ENCODE assay signal across 40 mouse cellular contexts in genomic region chr13:96496630-96497029, GRCm38 (mm10). TPM values are rescaled to one million over a fixed set of nuclear protein-coding genes. Genes with fewer than 3 reads are reported as not detected.
A peak's percentile ranks its signal among the peaks of the same experiment; 100 is the strongest.
DNase-seq lines count a peak whose midpoint lies in the region; ATAC-seq and TF ChIP-seq lines count a peak whose summit lies in the region.
"Had no signal": no experiment of that assay in that cellular context is flagged by ENCODE, and none has a peak within 500 bp of the region (broad histone marks: within the 10 kb centered on the region; RNA-seq: fewer than 3 reads in every experiment).

No protein-coding gene starts in this region.

- H3K36me3 ChIP-seq in kidney, adult 2 months (ENCODE audit: control insufficient read depth, insufficient read depth, low read length) = no peaks in the 10 kb centered on the region; the same call in none of the 2 replicates
- H3K36me3 ChIP-seq: forebrain, embryonic 15.5 days; hindbrain, embryonic 15.5 days; neural tube, embryonic 13.5 days had no signal

- DNase-seq in kidney, adult 2 months = peak; percentile 30
- DNase-seq in kidney, postnatal 25 days = no peak
- DNase-seq in 416B (ENCODE audit: low read depth) = peak; percentile 24
- DNase-seq in right cerebral cortex, adult 2 months (ENCODE audit: low spot score in 2 of 2) = no peak
- DNase-seq in frontal cortex, postnatal 25 days (ENCODE audit: low spot score in 2 of 2) = no peak
- DNase-seq: adrenal gland, postnatal 25 days; B cell, adult 2 months; cerebellum, adult 18-20 months; cerebellum, postnatal 14 days; gastrocnemius, adult 2 months; gastrocnemius, postnatal 36 days; kidney, adult 11 months; lung, adult 18-20 months had no signal

- TF ChIP-seq POLR2A in kidney, adult 2 months (IDR thresholded peaks at IDR 0.05; ENCODE audit: low read depth, low read length) = no peak

- ATAC-seq in common myeloid progenitor, adult 5-6 weeks (replicated peaks; ENCODE audit: low read depth, poor library complexity, severe bottlenecking) = peak; percentile 81
- ATAC-seq in megakaryocyte progenitor cell, adult 5-6 weeks (replicated peaks; ENCODE audit: poor library complexity) = peak; percentile 73
- ATAC-seq: forebrain, embryonic 15.5 days; inflammation-experienced regulatory T-cells, adult 6 months; liver, embryonic 12.5 days; lung, postnatal 0 days had no signal

- H3K4me3 ChIP-seq in kidney, adult 2 months (ENCODE audit: insufficient read depth, low read depth, low read length) = no peak overlapping the region
- H3K4me3 ChIP-seq: embryonic facial prominence, embryonic 13.5 days; forebrain, embryonic 10.5 days; forebrain, embryonic 15.5 days; gastrocnemius, adult 2 months; heart, embryonic 10.5 days; hindbrain, embryonic 10.5 days; hindbrain, embryonic 15.5 days; limb, embryonic 13.5 days; liver, embryonic 12.5 days; neural tube, embryonic 13.5 days had no signal

- H3K27ac ChIP-seq in kidney, adult 2 months (ENCODE audit: insufficient read depth, low read depth, low read length) = peak overlapping the region; percentile 76
- H3K27ac ChIP-seq: embryonic facial prominence, embryonic 13.5 days; forebrain, embryonic 10.5 days; forebrain, embryonic 15.5 days; gastrocnemius, adult 2 months; heart, embryonic 10.5 days; hindbrain, embryonic 10.5 days; hindbrain, embryonic 15.5 days; limb, embryonic 13.5 days; liver, embryonic 12.5 days; macrophage; neural tube, embryonic 13.5 days had no signal

- TF ChIP-seq CTCF in kidney, adult 2 months (conservative IDR thresholded peaks at IDR 0.05; ENCODE audit: insufficient read depth, insufficient read length, low read depth, low read length) = no peak

- H3K4me1 ChIP-seq in kidney, adult 2 months (ENCODE audit: control insufficient read depth, insufficient read depth, low read length) = peaks cover 6% of the 10 kb centered on the region; the same call in 1 of the 2 replicates
- H3K4me1 ChIP-seq: embryonic facial prominence, embryonic 13.5 days; forebrain, embryonic 15.5 days; hindbrain, embryonic 10.5 days; hindbrain, embryonic 15.5 days; limb, embryonic 13.5 days; liver, embryonic 12.5 days; neural tube, embryonic 13.5 days had no signal

- WGBS in kidney, adult 2 months = 75% methylated on average over 8 of the region's 8 CpGs

- no peaks in the 10 kb centered on the region for H3K27me3 ChIP-seq in kidney, adult 2 months (replicated peaks; ENCODE audit: control insufficient read depth, insufficient read depth, low read length)
- H3K27me3 ChIP-seq: embryonic facial prominence, embryonic 13.5 days; forebrain, embryonic 15.5 days; hindbrain, embryonic 15.5 days; limb, embryonic 13.5 days; liver, embryonic 12.5 days; neural tube, embryonic 13.5 days had no signal

RNA-seq across cellular contexts. Expression of gene Gm17622, which starts 6.1 kb away (rescaled TPM):
- not detected in 2 replicates for polyA plus RNA-seq in kidney, adult 2 months (2012; rRNA removed)
- not detected in 2 replicates for total RNA-seq in common myeloid progenitor, adult 5-6 weeks (2017)
- not detected in 2 replicates for total RNA-seq in megakaryocyte progenitor cell, adult 5-6 weeks (2015)
- total RNA-seq in megakaryocyte progenitor cell, adult 5-6 weeks (2017) = not detected in 2 replicates
- total RNA-seq: adrenal gland, adult 18-20 months; adrenal gland, postnatal 25 days; gastrocnemius, adult 2 months; gastrocnemius, postnatal 36 days; layer of hippocampus, postnatal 10 days; left cerebral cortex, adult 18-20 months; left cerebral cortex, postnatal 36 days; midbrain, postnatal 0 days had no signal
- polyA plus RNA-seq: embryonic facial prominence, embryonic 13.5 days; forebrain, embryonic 10.5 days; forebrain, embryonic 15.5 days; frontal cortex, adult 2 months; heart, embryonic 10.5 days; heart, postnatal 0 days; hindbrain, embryonic 10.5 days; hindbrain, embryonic 15.5 days; inflammation-experienced regulatory T-cells, adult 6 months; kidney, embryonic 16.5 days; large intestine, adult 2 months; limb, embryonic 13.5 days; liver, embryonic 12.5 days; lung, postnatal 0 days; macrophage; midbrain, embryonic 11.5 days; midbrain, postnatal 0 days; neural tube, embryonic 13.5 days; testis, adult 2 months; thymus, postnatal 0 days; urinary bladder, adult 2 months had no signal

RNA-seq across cellular contexts. Expression of gene Ankdd1b, which starts 25.6 kb away (rescaled TPM):
- 0.36 and 0.76 TPM in 2 replicates for polyA plus RNA-seq in kidney, adult 2 months (2012; rRNA removed)
- not detected in 2 replicates for total RNA-seq in common myeloid progenitor, adult 5-6 weeks (2017)
- 0.17 TPM in 1 of 2 replicates, not detected in the other for total RNA-seq in megakaryocyte progenitor cell, adult 5-6 weeks (2015)
- total RNA-seq in megakaryocyte progenitor cell, adult 5-6 weeks (2017) = 0.04 and 0.14 TPM in 2 replicates
- polyA plus RNA-seq: forebrain, embryonic 10.5 days; forebrain, embryonic 15.5 days; hindbrain, embryonic 10.5 days; hindbrain, embryonic 15.5 days; inflammation-experienced regulatory T-cells, adult 6 months; kidney, embryonic 16.5 days; limb, embryonic 13.5 days; liver, embryonic 12.5 days; macrophage; midbrain, embryonic 11.5 days; midbrain, postnatal 0 days; neural tube, embryonic 13.5 days had no signal

RNA-seq across cellular contexts. Expression of gene Polk, which starts 45.7 kb away (rescaled TPM):
- polyA plus RNA-seq in kidney, adult 2 months (2012; rRNA removed) = 1.7 and 1.9 TPM in 2 replicates
- 13.9 and 16.3 TPM in 2 replicates for total RNA-seq in common myeloid progenitor, adult 5-6 weeks (2017)
- total RNA-seq in megakaryocyte progenitor cell, adult 5-6 weeks (2015) = 13.5 and 20.9 TPM in 2 replicates
- 9.3 and 14.9 TPM in 2 replicates for total RNA-seq in megakaryocyte progenitor cell, adult 5-6 weeks (2017)

RNA-seq across cellular contexts. Expression of gene Col4a3bp, which starts 45.8 kb away (rescaled TPM):
- polyA plus RNA-seq in kidney, adult 2 months (2012; rRNA removed) = 13.1 and 13.6 TPM in 2 replicates
- 47.7 and 60.5 TPM in 2 replicates for total RNA-seq in common myeloid progenitor, adult 5-6 weeks (2017)
- total RNA-seq in megakaryocyte progenitor cell, adult 5-6 weeks (2015) = 33.9 and 45.3 TPM in 2 replicates
- 43.3 and 43.9 TPM in 2 replicates for total RNA-seq in megakaryocyte progenitor cell, adult 5-6 weeks (2017)

Comparison
In these comparisons a context has a peak if more than half of its experiments do, and no peak if none do; other contexts are left out.
1. DNase-seq: peak in kidney, adult 2 months (single experiment) and 416B (single experiment); none in kidney, postnatal 25 days (0 of 2), right cerebral cortex, adult 2 months (0 of 2) and frontal cortex, postnatal 25 days (0 of 2).